Mouse (Mus musculus): ENCODE measurements at regions not wholly inside any gene's neighbourhood (a gene's known extent, or its start where the extent isn't known, plus 50 kb on each side); places are given as distances from the start of the nearest gene placed in this dataset.

DNA sequence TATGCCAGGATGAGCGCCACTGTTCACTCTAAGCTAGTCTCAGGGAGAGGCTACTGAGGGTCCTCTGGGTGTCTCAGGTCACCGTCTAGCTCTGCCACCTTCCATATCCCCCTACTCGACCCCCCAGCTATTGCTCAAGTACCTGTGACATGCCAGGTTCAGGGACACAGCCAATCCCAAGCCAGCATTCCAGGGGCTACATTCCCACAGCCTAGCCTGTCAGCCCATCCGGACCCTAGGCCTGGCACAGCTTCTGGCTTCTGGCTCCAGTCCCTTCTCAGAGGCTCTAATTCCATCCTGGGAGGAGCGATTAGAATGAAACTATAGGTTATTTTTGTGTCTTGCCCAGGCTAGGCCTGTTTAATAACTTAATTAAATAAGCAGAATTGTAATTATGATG is 105.2 kb downstream of the 1810010D01Rik start:
- no peak for DNase-seq (ENCODE audit: low spot score)

DNA sequence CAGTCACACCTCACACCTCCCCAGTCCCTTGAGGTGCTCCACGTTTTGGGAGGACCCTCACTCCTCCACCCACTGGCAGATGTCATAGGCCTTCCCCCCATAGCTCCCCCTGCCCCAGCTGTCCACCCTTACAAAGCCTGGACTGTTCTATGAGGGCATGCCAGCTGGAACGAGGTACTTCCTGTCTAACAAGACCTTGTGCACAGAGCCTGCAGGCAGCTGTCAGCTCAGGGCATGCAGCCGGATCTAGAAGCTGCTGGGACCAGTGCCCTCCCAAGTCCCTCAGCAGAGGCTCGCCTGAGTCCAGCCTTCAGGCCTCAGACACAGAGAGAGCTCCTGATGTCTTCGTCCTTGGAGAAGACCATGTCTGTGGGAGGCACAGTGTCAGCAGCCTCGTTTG is 105.7 kb downstream of the 1810010D01Rik start:
- peak; percentile 34 for DNase-seq (ENCODE audit: low spot score)

DNA sequence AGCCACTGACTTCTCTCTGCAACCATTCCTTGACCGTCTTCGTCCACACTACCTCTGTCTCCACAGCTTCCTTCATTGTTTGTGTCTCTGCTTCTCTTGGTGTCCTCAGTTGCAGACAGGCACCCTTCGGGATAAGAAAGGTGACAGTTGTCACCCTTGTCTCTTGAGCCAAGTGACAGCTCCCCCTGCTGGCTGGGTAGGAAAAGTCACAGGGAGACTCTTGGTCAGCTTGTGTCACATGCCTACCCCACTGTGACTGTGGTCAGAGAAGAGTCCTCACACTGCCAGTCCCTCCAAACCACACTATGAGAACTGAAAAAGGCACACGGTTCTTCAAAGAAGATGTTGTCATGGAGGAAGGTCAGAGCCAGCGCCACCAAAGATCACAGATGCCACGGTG is 109.6 kb downstream of the 1810010D01Rik start:
- no peak for DNase-seq (ENCODE audit: low spot score)

GRCm38 (mm10) chr7:145094134-145094526 is 113.8 kb downstream of the 1810010D01Rik start:
- peak; percentile 55 for DNase-seq (ENCODE audit: low spot score)

DNA sequence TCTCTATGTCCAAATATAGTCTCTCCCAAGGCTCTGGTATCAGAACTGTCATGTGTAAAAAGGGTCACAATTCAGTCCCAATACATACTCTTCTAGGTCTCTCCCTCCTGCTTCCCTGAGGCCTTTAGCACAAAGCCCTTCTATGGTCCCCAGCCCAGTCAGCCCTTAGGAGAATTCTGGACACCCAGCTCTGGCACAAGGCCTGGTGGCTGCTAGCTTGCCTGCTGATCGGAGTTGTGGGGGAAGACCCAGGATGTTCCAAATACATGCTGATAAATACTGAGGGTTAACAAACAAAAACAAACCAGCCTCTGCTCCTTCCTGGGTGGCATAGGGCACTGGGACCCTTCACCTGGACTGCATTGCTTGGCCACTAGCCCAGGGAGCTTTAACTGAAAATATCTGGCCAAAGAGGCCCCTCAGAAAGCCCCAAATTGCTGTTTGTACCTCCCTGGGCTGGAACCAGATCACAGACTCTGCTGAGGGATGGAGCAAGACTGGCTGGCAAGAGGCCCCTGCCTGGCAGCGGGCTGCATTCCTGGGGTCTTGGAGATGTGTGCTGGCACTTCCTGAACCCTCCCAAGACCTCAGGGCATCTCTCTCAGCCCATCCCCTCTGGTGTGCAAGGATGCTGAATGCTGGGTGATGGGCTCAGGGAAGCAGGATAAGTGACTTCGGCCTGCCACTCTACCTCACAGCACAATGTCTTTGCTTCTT is 114.3 kb downstream of the 1810010D01Rik start:
- no peak for DNase-seq (ENCODE audit: low spot score)

DNA sequence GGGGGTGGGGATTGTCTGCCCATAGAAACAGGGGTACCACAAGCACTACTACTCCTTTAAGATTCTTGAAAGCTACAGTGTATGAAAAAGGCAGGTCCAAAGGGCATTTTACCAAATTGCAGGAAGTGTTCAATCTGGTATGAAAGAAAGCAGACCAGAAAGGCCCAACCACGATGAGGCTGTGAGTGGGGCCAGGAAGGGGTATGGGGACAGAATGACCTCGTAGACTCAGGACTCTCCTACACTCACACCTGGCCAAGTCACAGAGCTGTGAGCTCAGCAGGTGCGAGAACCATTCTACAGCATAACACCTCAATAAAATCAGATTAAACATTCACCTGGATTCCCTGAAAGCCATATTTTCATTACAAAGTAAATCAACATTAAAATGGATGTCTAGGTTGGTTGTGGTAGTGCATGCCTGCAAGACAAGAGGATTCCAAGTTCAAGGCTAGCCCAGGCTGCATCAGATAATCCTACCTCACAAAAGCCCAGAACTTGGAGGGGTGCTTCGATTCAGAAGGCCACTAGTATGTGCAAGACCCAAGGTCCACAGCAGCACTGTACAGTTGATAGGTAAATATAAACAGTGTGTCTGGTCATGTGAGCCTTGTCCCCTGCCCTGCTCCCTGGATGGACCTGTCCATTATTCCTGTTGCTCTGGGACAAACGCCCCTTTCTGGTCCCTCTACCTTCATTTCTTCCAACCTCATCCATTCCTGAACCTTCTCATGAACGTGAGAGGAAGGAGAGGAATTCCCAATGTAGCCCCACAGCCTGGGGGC is 115.3 kb downstream of the 1810010D01Rik start:
- no peak for DNase-seq (ENCODE audit: low spot score)

DNA sequence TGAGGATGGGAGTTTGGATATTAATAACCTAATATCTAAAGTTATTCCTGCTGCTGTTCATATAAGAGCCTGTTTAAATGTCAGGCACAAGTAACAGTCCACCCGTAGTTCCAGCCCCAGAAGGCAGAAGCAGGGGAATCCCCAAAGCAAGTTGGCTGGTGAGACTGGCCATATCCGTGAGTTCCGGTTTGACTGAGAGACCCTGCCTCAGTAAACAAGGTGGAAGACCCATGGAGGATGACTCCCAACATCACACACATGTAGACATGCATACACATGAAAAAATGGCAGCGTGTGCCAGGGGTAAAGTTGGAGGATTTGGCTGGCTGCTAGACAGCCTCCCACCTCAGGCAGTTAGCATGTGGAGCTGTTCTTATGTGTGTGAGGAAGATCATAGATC is 117.1 kb downstream of the 1810010D01Rik start:
- DNase-seq (ENCODE audit: low spot score), result no peak

- no peak for DNase-seq (ENCODE audit: low spot score)
Measured at GRCm38 (mm10) chr7:145089315-145089721, 118.6 kb downstream of the 1810010D01Rik start.

DNA sequence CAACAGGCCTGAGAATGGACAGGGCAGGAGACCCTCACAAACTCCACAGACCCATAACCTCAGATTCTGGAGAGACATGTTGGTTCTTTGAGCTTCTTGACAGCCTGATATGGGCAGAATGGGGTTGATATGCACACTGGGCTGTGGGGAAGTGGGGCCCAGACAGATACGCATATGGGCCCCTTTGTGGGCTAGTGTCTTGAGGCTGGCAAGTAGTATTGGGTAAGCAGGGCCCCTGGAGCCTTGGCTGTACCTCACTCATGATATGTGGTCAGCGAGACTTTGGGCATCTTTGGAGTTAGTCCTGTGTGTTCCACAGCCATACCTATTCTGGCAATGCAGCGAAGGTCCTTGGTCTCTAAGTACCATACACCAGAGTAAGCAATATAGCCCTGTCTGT is 119.3 kb downstream of the 1810010D01Rik start:
- DNase-seq (ENCODE audit: low spot score), result no peak

GRCm38 (mm10) chr7:145087790-145088189 is 120.1 kb downstream of the 1810010D01Rik start:
- DNase-seq (ENCODE audit: low spot score), result no peak

DNA sequence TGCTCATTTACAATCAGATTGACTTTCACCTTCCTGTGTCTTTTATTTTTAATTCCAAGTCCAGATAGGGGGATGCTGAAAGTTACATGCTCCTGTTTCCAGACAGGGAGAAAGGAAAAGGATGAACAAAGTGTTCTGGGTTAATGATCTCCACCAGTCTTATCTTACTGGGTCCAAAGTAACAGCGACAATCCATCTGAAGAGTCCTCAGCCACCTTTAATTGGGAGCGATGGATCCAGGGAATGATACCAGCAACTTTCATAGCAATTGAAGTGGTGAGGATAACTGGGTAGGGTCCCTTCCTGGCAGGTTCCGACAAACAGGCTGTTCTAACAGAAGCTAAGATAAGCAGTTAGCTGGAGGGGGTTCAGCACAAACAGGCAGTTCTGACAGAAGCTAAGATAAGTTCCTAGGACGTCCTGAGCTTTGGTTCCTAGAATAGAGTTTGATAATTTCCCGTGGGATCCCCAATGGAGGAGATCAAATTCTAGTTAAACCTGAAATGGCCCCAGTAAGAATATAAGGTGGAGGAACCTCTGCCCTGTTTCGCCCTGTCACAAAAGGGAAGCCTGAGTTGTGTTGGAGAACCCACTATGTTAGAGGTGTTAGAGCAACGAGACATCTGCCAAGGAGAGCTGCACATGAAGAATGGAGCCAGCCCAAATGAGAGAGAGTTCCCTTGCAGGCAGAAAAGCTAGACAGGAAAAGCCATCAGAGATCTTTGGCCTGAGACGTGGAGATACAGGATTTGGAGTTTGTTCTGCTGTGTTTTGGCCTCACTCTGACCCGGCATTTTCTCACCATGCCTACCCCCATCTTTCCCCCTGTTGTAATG is 124.8 kb downstream of the 1810010D01Rik start:
- no peak for DNase-seq (ENCODE audit: low spot score)

GRCm38 (mm10) chr7:145071996-145072790 is 132.5 kb upstream of the Ccnd1 start:
- no peak for DNase-seq (ENCODE audit: low spot score)

GRCm38 (mm10) chr7:145071533-145071932 is 131.8 kb upstream of the Ccnd1 start:
- no peak for DNase-seq (ENCODE audit: low spot score)

DNA sequence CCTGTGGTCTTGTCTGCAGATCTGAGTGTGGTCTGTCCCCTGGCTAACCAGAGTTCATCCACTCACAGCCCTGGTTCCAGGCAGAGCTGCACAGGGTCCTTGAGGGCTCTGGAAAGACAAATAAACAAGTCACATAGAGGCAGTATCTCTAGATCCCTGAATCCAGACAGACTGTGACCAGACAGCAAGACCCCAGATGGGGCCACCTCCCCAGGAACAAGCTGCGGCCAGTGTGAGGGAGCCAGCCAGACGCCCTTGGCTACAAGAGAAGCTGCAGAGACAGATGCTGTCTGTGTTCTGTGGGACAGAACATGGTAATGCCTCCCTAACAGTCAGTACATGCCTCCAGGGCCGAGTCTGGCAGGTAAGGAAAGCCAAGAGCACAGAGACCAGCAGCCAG is 127.6 kb upstream of the Ccnd1 start:
- DNase-seq (ENCODE audit: low spot score), result no peak

DNA sequence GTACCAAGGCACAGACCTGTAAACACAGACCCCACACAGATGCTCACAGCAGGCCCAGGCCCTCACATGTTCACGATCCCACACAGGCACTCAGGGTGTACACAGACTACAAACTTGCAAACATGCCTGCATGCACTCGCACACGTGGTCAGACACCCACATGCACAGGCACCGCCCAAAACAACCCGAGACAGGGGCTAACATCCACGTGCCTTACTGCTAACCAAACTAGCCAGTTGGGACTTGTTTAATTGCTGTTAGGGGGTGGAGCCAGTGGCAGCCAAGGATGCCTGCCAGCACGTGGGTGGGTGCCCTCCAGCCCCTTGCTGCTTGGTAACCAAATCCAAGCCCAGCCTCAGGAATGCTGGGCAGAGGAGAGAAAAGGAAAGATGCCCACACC is 116.6 kb upstream of the Ccnd1 start:
- peak; percentile 59 for DNase-seq (ENCODE audit: low spot score)

DNA sequence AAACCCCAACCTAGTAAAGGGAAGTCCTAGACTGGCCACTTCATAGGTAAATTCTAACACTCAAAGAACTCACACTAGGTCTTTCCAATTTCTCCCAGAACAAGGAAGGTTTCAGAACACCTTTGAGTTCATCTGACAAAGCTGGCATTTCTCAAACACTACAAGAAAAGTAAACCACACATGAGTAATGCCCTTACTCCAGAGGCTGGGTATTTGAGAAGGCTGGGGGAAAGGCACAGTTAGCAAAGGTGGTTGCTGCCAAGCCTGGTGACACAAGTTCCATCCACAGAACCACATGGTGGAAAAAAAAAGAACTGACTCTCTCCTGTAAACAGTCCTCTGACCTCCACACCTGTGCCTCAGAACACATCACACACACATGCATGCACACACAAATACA is 111.9 kb upstream of the Ccnd1 start:
- no peak for DNase-seq (ENCODE audit: low spot score)

- no peak for DNase-seq (ENCODE audit: low spot score)
Measured at GRCm38 (mm10) chr7:145050729-145051128, 111.0 kb upstream of the Ccnd1 start.

- DNase-seq (ENCODE audit: low spot score), result no peak
Measured at GRCm38 (mm10) chr7:145048481-145048877, 108.8 kb upstream of the Ccnd1 start.

DNA sequence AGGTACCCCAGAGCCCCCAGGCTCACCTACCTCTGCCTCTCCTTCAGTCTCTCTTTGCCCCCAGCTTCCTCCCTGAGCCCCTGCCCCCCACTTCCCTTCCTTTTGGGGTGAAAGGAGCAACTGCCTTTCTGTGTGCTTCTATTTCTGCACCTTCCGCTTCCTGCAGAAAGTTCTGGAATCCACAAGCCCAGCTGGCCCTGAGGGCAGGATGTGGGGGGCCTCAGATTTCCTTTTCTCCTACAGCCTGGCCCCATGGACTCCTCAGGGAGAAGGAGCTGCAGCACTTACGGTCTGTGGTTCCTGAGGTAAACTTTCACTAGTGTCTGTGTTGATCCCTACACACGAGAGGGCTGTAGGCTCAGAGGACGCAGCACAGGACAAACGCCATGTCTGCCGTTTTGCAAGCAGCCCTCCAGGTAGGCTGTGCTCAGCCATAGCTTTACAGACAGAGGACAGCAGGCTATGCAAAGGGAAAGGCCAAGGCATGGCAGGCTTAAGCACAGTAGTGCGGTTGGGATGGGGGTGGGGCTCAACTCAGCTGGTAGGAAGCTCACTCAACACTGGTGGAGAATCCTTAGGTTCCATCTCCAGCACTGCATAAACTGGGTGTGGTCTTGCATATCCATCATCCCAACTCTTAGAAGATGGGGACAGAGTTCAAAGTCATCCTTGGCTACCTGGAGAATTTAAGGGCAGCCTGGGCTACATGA is 108.2 kb upstream of the Ccnd1 start:
- DNase-seq (ENCODE audit: low spot score), result no peak

- no peak for DNase-seq (ENCODE audit: low spot score)
Measured at GRCm38 (mm10) chr7:145045230-145045629, 105.5 kb upstream of the Ccnd1 start.

GRCm38 (mm10) chr7:145043455-145044149 is 103.9 kb upstream of the Ccnd1 start:
- no peak for DNase-seq (ENCODE audit: low spot score)
